Mouse (Mus musculus) cerebellum, postnatal 25 days (tissue): ENCODE data around the gene Rab3c.

Experiments used
- DNase-seq, 2 experiments: peaks; one replicate each; pipeline ENCODE4 v3.0.0; 2021; ENCODE audit warnings: mixed read lengths in 2 of 2

Rab3c gene

DNA sequence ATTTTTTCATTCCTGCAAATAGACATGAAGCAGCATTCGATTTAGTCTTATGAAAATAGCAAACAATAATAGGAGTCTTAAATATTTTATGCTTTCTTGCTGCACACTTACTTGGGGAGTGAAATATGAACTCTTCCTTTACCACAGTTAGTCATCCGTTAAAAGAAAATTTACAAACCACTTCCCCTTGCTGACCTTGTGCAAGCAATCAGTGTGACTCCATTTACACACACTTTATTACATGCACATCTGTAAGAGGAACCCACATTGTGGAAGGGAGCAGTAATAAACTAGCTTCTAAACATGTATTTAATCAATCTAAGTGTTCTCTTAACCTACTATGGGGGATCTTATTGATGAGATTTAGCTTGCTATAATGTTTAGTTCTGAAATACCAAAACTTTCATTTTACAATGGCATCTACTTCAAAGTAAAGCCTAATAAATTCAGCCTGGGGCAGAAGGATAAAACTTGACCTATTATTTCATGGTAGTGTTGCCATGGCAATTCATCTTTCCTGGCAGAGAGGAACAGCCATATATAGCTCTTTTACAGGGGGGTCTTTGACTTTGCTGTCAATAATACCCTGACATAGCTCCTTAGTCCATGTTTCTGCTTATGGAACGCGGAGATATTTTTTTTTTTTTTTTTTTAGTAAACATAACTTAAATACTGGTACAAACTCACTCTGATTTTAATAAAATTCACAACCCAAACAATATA is 95.7 kb downstream of the Rab3c start:
- DNase-seq: no peak

GRCm38 (mm10) chr13:110175651-110176050 is 105.1 kb downstream of the Rab3c start:
- DNase-seq: no peak

- peak; percentile 40 to 44 for DNase-seq
Observed at GRCm38 (mm10) chr13:110169669-110170068, 111.1 kb downstream of the Rab3c start.

DNA sequence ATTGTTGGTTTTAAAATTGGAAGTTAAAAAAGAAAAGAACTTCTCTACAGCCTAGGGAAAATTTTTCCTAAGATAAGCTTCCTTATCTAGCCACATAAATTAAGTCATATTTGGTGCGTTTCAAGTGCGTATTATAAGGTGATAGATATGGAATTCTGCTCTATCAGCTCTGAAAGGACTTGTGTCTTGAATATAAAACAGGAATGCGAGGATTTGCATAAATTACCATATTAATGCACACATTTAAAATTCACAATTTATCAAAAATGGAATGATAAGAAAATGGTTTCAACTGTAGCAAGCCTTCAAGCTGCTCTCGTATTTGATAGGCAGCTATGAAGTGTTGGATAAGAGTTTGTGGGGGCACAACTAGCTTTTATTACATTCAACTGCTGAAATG is 111.6 kb downstream of the Rab3c start:
- no peak for DNase-seq

DNA sequence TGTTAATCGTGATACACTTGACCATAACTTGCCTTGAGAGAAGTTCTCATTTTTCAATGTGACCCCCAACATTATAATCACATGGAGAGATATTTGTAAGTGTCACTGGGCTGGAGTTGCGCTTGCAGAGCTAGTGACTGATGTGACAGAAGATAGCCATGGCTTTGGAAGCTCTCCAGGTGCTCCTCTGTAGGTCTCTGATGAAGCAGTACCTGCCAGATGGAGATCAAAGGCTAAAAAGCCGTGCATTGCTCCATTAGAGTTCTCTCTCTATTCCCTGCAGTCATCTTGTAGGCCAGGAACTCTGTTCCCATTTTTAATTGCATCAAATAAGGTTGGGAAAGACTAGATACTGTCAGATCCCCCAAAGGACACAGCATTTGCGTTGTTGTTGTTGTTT is 112.2 kb downstream of the Rab3c start:
- DNase-seq: peak; percentile 29 to 67

DNA sequence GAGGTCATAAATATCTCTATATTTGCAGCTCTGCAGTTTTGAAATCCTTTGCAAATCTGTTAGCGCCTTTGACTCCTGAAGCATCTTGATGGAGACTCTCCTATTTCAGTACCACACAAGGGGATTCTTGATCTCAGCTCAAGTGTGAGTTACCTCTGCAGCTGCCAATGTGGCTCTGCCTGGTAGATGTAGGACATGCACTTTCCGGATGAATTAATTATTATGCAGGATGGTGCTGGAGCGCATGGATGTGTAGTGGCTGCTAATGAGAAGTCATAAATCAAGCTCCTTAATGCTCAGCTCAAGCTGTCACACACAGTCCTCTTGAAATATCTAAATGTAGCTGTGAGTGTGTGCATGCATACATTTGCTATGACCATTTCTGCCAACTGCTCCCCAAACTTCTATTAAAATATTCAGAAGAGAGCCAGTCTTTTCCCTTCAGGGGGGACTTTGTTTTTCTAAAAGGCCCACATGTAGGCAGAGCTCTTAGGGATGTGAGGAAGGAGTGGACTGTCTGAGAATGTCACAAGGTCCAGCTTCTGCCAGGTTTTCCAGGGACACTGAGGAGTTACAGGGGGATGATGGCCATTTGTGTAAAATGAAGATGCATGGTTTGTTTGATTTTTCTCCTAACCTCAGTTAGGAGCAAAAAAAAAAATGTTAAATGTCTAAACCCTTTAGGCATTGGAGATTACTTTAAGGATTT is 114.0 kb downstream of the Rab3c start:
- no peak for DNase-seq

DNA sequence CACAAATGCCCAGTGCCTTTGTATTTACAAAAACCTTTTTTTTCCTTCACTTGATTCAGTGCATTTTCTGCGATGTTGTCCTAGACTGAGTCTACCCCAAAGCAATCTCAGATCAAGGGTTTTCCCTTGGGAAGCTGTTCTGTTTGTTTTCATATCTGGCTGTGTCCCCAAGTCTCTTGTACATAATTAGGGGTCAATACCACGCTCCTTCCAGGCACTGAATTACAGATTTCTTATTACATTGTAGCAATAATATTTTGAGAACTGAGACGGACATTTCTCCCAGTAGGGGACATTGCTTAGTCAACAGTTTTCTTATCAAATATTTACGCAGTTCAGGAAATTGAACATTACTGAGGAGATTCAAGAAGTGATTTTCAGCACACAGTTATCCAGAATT is 120.8 kb downstream of the Rab3c start:
- no peak for DNase-seq

GRCm38 (mm10) chr13:110158588-110159519 is 121.9 kb downstream of the Rab3c start:
- no peak for DNase-seq

GRCm38 (mm10) chr13:110145545-110145944 is 135.3 kb downstream of the Rab3c start:
- peak; percentile 45 to 47 for DNase-seq

- peak; percentile 77 to 86 for DNase-seq
Observed at GRCm38 (mm10) chr13:110145019-110145418, 135.8 kb downstream of the Rab3c start.

DNA sequence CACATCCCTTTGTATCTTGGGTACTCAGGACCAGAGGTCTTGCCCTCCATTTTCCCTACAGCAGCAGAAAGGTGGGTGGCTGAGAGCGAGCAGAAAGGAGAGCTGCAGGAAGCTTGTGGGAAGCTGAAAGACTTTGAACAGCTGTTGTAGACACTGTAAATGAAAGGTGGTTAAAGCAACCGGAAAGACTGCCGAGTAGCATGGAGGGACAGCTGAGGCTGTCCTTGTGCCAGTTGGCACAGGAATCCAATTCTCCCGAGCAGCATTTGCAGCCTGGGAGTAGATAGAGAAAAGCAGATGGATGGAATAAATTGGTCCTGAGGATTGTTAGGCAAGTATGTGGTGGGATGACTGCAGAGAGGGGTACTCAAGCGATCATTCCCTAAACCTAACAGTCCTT is 141.5 kb downstream of the Rab3c start:
- peak; percentile 62 to 70 for DNase-seq

DNA sequence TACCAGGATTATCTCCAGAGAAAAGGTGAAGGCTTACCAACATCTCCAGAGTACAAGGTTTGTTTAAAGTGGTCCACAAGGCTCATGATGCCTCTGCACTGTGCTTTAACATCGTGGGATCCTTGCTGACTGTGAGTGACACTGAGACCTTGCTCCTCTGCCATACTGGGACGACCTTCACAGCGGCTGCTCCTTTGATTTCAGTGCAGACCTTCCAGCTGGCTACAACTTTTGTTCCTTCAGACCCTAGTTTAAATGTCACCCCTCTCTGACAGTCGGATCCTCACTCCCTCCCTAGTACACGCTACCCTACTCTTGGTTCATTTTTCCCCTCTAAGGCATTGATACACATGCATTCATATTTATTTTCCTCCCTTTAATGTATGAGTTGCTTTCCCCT is 142.2 kb downstream of the Rab3c start:
- DNase-seq: no peak

DNA sequence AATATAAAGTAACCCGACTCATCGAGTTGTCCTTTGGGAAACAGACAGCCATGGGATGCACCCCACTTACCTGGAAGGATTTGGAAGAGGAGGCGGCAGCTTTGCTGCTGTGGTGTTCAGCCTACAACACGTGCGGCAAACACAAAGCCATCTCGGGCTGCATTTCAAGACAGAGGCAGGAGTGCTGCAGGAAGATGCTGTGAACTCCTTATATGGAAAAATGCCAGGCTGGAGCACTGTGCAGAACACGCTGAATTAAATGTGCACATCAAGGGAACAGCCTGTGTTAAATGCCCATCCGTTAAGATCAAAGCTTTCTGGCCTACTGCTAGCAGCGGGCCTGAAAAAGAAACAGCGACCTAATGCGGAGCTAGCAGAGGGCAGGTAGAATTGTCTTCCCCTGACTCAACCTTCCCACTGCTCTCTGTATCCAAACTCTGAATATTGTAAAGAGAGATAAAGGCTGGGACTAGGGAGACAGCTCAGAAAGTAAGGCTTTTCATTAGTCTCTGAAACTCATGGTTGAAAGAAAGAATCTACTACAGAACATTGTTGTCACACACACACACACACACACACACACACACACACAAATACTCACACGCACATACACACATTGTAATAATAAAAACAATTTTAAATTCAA is 153.1 kb downstream of the Rab3c start:
- DNase-seq: no peak

GRCm38 (mm10) chr13:110122825-110123224 is 158.0 kb downstream of the Rab3c start:
- no peak for DNase-seq

DNA sequence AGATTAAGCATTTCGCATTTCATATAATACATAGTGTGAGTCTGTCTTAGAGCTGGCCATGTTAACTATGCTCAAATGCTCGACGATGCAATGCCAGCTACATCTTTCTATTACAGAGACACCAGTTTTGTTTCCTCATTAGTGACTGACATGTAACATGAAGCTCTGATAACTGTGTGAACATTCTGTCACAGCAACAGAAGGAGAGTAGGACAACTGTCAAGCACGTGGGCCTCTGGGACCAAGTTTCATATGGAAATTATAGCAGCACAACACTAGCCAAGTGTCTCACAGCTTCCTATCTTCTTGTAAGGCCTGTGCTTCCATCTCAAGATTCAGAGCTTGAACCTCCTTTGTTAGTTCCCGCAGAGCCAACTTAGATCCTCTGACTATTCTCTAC is 163.9 kb downstream of the Rab3c start:
- DNase-seq: no peak

DNA sequence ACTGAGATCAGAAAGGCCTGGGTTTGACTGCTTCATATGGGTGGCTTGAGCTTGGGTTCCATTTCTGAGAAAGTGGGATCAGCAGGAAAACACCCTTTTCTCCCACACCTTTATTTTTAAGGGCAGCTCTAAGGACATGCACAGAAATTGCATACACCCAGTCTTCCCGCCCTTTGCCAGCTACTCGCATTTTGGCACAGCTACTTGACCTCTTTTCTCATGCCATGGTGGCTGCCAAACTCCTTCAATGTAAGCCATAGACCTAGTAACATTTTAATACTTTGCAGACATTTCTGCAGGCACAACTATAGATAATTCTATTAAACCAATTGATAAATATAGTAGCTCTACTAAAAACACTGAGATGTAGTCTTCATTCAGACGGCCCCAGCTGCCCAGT is 164.5 kb downstream of the Rab3c start:
- peak; percentile 68 to 77 for DNase-seq

DNA sequence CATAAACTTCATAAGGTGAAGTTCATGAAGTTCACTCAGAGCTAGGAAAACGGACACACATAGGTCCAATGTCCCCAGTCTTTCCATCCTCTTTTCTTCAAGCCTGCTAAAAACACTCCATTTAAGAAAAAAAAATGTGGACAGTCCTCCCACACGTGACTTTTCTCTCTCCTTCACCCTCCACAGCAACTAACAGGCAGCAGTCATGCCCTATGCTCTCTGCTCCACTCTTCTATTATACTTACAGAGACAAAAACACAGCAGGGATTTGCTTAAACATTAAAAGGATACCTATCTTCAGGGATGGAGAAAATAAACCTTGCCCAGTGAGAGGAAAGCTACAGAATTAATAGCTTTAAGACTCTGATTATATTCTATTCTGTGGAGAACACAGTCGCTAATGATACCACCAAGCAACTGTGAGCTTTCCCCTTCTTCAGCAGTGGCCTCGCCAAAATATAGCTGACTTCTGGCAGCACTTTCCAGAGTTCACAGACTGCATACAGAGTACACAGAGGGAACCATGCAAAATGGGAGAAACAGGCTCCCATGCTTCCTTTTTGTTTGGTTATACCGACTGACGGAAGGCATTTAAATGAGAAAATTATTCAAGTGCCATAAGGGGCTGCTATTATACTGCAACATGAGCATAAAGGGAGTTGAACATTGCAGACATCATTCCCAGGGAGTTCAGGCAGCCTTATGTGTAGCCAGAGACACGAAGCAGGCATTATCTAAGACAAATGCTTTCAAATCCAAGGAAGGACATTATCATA is 165.7 kb downstream of the Rab3c start:
- DNase-seq: no peak

- no peak for DNase-seq
Observed at GRCm38 (mm10) chr13:110113711-110114110, 167.1 kb downstream of the Rab3c start.

DNA sequence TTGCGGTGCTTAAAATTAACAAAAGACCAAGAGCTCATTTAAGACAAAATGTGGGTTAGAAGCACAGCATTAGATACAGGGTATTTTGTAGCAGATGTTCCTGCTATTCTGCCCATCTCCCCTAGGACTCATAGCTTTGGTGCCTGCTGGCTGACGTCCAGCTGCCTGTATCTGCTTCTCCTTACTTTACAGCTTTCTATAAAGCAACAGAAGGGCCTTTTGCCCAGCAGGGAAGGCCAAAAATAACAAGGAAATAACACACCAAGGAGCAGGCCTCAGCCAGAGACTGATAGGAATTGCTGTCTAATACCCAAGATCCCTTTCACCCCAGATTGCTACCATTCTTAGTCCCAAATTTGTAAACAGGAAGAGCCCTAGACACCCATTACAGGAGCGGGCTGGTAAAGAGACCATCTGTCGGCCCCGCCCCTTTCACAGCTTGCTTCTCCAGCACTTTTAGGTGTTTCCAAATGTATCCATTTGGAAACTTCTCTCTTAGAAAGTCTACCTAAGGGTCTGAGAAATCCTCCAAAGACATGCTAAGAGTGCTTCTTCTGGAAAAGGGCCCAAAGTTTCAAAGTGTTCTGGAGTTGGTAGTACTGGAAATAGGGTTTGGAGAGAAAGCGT is 183.3 kb downstream of the Rab3c start:
- peak; percentile 52 to 71 for DNase-seq

DNA sequence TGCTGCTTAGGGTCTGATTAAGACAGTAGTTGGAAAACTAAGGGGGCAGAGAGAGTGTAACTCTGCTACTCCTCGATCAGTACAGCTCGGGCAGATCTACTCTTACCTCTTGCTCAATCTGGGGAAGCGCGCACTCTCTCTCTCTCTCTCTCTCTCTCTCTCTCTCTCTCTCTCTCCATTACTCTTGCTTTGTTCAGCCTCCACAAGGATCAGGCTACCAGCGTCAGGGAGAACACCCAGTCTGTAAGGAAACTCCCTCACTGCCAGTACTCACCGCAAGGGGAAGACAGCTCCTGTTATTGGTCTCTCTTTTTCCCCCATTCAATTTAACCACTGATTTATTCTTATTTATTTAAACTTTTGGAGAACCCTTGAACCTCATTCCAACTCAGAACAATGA is 185.8 kb downstream of the Rab3c start:
- DNase-seq: no peak
